Mouse (Mus musculus): ENCODE data around the gene Ptpre. TPM values are rescaled to one million over a fixed set of nuclear protein-coding genes. Genes with fewer than 3 reads are reported as not detected.

The Ptpre gene
- polyA plus RNA-seq, 1 experiment from 2014 or later = 8.8 TPM

DNA sequence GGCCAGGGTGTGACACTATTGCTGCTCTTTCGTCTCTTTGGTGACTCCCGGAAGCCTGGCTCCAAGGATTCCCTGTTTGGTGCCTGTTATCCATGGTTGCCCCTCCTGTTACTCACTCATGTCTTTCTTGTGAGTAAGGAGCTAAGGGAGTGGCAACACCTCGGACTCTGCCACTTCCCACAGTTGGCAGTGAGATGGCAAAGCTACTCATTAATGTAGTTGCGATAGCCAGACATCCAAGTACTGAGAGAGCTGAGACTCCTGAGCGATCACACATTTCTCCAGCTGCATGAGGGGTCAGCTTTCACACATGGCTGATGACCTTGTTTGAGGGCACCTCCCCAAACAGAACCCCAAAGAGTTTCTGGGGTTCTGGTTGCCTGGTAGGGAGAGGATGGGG lies 26.9 kb upstream of the Ptpre start:
- CTCF ChIA-PET = interaction anchor here (1.8 kb wide), 1 partner anchor 121 kb away, joined by 4 read pairs; no protein-coding TSS in a partner anchor
- no peak for DNase-seq (ENCODE audit: low read depth, low spot score)
- TF ChIP-seq CTCF (IDR thresholded peaks at IDR 0.05) = no peak
- ATAC-seq = no peak
- POLR2A ChIA-PET = interaction anchor here (0.6 kb wide), 1 partner anchor 1496 kb away, joined by 3 read pairs; no protein-coding TSS in a partner anchor
- no peaks in the 10 kb centered on the region for H3K27me3 ChIP-seq
- in situ Hi-C loops (cut with MboI; ENCODE audit: low pct_unique_long_range_greater_than_20kb) = no loop called here

DNA sequence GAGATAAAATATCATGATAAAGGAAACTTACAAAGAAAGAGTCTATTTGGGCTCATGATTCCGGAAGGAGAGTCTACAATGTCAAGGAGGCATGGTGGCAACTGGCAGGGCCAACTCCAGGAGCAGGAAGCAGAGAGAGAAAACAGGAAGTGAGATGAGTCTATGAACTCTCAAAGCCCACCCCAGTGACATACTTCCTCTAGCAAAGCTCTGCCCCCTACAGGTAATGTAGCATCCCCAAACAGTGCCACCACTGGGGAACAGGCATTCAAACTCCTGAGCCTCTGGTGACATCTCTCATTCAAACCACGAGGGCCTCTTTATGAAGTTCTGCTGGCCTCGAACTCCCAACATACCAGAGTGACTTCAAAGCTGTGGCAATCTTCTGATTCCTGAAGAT lies 25.6 kb upstream of the Ptpre start:
- ChIA-PET CTCF (interaction anchor here (0.9 kb wide), 1 partner anchor 11 kb away, joined by 3 read pairs; no protein-coding TSS in a partner anchor), POLR2A (no interaction called here)
- in situ Hi-C loops (cut with MboI; ENCODE audit: low pct_unique_long_range_greater_than_20kb) = no loop called here
- H3K27me3 ChIP-seq = no peaks in the 10 kb centered on the region
- DNase-seq (ENCODE audit: low read depth, low spot score) (no peak), ATAC-seq (no peak)
- TF ChIP-seq CTCF (IDR thresholded peaks at IDR 0.05) = no peak

DNA sequence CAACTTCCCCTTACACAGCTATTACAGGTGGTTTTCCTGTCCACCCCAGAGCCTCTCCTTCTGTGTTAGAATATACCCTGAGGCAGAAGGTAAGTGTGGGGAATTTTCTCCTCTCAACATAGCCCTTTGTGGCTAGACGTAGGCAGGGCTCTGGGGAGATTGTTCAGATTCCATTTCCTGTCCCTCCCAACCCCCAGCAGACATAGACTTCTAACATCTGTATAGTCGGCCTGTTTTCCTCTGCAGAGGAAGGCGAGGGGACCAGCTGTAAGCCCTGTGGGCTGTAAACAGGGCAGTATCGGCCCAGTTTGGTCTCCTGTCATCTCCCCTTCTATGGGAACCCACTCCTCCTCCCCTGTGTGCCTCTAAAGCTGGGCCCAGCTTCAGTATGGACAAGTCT lies 20.1 kb upstream of the Ptpre start:
- in situ Hi-C loops (cut with MboI; ENCODE audit: low pct_unique_long_range_greater_than_20kb) = no loop called here
- no peaks in the 10 kb centered on the region for H3K27me3 ChIP-seq
- CTCF ChIA-PET = interaction anchor here (0.6 kb wide), 1 partner anchor 10 kb away, joined by 3 read pairs; no protein-coding TSS in a partner anchor
- no peak for TF ChIP-seq CTCF (IDR thresholded peaks at IDR 0.05)
- POLR2A ChIA-PET = no interaction called here
- DNase-seq (ENCODE audit: low read depth, low spot score) (no peak), ATAC-seq (no peak)

DNA sequence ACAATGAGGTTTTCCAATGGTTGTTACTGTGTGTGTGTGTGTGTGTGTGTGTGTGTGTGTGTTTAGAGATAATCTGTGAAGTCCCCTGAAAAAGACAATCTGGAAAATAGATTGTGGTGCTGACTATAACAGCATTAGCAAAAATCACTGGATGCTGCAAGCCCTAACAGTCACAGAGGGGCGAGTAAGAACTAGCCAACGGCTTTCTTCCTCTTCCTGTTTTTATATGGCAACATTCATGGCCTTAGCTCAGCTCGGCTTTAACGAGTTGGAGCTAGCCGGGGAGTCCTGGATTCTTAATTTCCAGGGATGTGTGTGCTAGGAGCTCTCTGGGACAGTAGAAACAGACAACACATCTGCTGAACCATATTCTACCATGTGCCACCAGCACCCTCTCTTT lies 17.0 kb upstream of the Ptpre start:
- H3K27me3 ChIP-seq = no peaks in the 10 kb centered on the region
- CTCF ChIA-PET = no interaction called here
- DNase-seq (ENCODE audit: low read depth, low spot score) (no peak), ATAC-seq (no peak)
- in situ Hi-C loops (cut with MboI; ENCODE audit: low pct_unique_long_range_greater_than_20kb) = no loop called here
- TF ChIP-seq CTCF (IDR thresholded peaks at IDR 0.05) = no peak
- POLR2A ChIA-PET = no interaction called here

DNA sequence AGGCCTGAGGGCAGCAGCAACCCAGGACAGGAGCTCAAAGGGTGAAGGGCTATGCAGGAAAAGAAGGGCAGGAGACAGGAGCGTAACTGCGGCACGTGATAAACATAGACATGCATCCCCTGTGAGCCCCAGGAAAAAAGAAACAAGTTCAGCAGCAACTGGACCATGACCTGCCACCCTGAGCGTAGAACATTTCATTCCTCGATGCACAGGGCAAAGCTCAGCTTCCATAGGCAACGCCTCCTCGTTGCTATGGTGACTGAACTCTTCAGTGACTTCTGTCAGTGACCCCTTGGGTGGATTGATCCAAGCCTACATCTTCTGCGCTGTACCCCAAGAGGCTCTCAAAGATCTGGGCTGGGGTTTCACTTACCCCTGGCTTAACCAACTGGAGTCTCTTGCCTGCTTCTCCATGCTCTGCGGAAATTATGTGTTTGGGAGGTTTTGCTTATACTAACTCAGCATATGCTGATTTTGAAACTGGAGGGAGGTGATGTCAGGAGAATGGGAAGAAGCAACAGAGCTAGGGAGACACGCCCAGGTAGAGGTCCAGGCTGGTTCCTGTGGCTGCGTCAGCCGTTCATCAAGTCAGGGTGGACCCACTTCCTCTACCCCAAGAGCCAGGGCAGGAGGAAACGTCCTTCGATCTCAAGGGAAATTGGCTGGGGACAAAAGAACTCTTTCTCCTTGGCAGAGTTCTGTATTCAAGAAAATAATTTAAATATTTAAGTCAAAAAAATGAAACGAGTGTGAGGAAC lies 15.3 kb upstream of the Ptpre start:
- no peaks in the 10 kb centered on the region for H3K27me3 ChIP-seq
- CTCF ChIA-PET = interaction anchor here (0.9 to 3.0 kb wide), 2 partner anchors 9 to 11 kb away, joined by 3 to 9 read pairs; no protein-coding TSS in a partner anchor
- DNase-seq (ENCODE audit: low read depth, low spot score) = no peak
- TF ChIP-seq CTCF (IDR thresholded peaks at IDR 0.05) = no peak
- no peak for ATAC-seq
- in situ Hi-C loops (cut with MboI; ENCODE audit: low pct_unique_long_range_greater_than_20kb) = no loop called here
- POLR2A ChIA-PET = no interaction called here

DNA sequence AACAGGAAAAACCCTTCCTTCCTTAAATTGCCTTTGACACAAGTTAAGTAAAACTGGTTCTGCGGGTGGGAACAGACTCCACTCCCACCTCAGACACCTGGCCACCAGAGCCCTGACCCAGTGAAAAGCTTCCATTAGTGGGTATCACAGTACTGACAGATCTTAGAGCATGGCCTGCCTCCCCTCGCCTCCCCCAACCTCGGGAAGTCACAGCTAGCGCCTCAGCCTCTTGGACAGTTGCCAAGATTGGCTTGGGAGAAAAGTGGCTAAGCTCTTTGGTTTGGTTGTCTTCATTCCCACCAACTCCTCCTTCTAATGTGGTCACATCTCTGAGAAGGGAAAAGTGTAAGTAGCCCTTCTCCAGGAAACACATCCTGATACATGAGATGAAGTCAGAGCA lies 13.3 kb upstream of the Ptpre start:
- TF ChIP-seq CTCF (IDR thresholded peaks at IDR 0.05) = no peak
- DNase-seq (ENCODE audit: low read depth, low spot score) (no peak), ATAC-seq (no peak)
- ChIA-PET CTCF (interaction anchor here (2.9 to 3.0 kb wide), 2 partner anchors 11 to 13 kb away, joined by 9 to 11 read pairs; partner anchors contain the start of gene Ptpre), POLR2A (no interaction called here)
- in situ Hi-C loops (cut with MboI; ENCODE audit: low pct_unique_long_range_greater_than_20kb) = no loop called here
- H3K27me3 ChIP-seq = no peaks in the 10 kb centered on the region

DNA sequence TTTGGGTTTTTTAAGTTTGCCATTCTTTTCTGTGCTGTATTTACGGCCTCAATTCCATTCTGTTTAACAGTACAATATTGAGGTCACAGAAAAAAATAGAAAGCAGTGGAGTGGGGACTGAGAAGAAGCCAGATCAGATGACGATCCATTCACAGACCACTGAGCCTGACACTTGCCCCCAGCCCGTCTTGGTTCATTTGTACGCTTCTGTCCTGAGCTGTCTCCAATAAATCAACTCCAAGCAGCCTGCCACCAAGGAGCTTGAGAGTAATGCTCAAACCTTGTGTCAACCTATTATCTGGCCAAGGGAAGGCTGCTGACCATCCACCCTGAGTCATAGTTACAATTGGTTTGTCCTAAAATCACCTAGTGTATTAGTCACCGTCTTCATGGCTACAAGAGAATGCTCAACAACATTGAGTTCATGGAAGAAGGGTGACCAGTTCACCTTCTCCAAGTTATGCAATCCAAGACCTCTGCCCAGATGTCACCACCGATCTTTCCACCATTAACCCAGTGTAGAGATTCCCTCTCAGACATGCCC lies 12.8 kb upstream of the Ptpre start:
- ATAC-seq = peak; percentile 51
- in situ Hi-C loops (cut with MboI; ENCODE audit: low pct_unique_long_range_greater_than_20kb) = no loop called here
- POLR2A ChIA-PET = no interaction called here
- CTCF ChIA-PET = interaction anchor here (2.9 to 3.0 kb wide), 2 partner anchors 11 to 12 kb away, joined by 9 to 11 read pairs; partner anchors contain the start of gene Ptpre
- TF ChIP-seq CTCF (IDR thresholded peaks at IDR 0.05) = no peak
- no peak for DNase-seq (ENCODE audit: low read depth, low spot score)
- H3K27me3 ChIP-seq = no peaks in the 10 kb centered on the region

DNA sequence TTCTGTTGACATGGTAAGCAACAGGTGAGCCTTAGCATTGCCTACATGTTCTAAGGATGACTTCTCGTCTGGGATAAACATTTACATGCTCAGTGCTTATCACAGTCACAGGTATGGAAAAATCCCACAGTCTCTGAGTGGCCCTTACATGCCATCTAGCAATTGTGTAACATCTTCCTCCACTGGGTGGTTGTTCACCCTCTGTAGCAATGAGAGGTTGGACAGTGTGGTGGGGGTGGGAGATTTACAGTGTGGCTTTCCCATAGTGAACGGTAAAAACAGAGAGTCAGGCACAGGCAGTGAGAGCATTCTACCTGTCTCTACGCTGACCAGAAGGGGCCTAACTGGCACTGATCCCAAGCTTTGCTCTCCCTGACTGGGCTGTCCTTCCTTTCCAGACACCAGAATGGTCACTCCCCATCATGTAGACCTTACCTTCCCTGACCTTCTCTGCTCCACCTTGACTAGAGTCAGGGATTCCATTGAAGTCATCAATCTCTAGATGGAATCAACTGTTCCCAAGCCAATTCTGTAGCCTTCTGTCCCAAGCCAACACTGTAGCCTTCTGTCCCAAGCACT lies 10.6 kb upstream of the Ptpre start:
- ChIA-PET POLR2A (no interaction called here), CTCF (no interaction called here)
- no peaks in the 10 kb centered on the region for H3K27me3 ChIP-seq
- ATAC-seq = no peak
- TF ChIP-seq CTCF (IDR thresholded peaks at IDR 0.05) = no peak
- in situ Hi-C loops (cut with MboI; ENCODE audit: low pct_unique_long_range_greater_than_20kb) = no loop called here
- DNase-seq (ENCODE audit: low read depth, low spot score) = no peak

DNA sequence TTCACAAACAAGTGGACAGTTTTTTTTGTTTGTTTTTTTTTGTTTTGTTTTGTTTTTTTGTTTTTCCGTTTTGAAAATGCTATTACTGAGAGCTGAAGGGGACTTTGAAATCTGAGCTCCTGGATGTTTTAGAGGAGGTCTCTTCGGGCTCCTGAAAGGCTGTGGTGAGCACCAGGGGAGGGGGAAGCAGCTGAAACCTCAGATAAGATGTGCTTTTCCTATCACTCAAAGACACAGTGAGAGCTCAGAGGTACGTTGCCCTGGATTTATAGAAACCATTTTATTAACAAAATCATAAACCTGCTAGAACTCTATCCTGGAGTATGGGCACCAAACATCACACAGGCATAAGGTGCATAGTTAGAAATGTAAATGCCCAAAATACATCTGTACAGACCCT lies 10.1 kb upstream of the Ptpre start:
- ChIA-PET CTCF (no interaction called here), POLR2A (no interaction called here)
- no peak for DNase-seq (ENCODE audit: low read depth, low spot score)
- in situ Hi-C loops (cut with MboI; ENCODE audit: low pct_unique_long_range_greater_than_20kb) = no loop called here
- no peaks in the 10 kb centered on the region for H3K27me3 ChIP-seq
- TF ChIP-seq CTCF (IDR thresholded peaks at IDR 0.05) = no peak
- no peak for ATAC-seq

DNA sequence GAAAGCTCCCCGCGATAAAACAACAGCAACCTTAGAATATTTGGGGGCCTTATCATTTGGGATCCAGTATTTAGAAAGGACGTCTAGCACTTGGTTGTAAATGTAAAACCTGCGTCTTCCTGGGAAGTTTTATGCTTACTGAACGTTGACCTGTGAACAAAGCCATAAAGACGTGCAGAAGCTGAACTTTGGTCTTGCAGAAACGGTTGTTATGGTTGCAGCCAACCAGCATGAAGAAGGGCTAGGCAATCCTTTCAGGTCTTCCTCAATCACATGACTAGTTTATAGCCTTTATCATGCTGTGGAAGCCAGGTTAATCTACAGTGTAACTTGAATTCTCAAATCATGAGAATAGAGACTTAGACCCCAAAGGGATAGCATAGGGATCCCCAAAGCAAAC lies 8.8 kb upstream of the Ptpre start, which contains the start of gene Clrn3:
TSS of gene Clrn3 (minus strand) at position 140 of the 400 bp plus-strand sequence.
- in situ Hi-C loops (cut with MboI; ENCODE audit: low pct_unique_long_range_greater_than_20kb) = no loop called here
- no peak for DNase-seq (ENCODE audit: low read depth, low spot score)
- ChIA-PET POLR2A (no interaction called here), CTCF (interaction anchor here (1.2 kb wide), 1 partner anchor 207 kb away, joined by 3 read pairs; no protein-coding TSS in a partner anchor)
- H3K27me3 ChIP-seq = no peaks in the 10 kb centered on the region
- ATAC-seq = no peak
- TF ChIP-seq CTCF (IDR thresholded peaks at IDR 0.05) = no peak

DNA sequence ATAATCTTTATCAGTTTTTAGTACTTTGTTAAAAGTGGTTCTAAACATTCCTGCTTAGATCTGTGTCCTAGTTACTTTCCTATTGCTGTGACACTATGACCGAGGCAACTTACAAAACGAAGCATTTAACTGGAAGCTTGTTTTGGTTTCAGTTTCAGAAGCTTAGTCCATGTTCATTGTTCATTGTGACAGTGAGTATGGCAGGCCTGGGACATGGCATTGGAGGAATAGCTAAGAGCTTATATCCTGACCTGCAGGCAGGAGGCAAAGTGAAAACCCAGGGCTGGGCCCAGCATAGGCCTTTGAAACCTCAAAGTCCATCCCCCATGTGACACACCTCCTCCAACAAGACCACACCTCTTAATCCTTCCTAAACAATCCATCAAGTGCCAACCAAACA lies 8.2 kb upstream of the Ptpre start:
- CTCF ChIA-PET = interaction anchor here (1.2 kb wide), 1 partner anchor 207 kb away, joined by 3 read pairs; no protein-coding TSS in a partner anchor

More for the DNA sequence above, 8.2 kb upstream of the Ptpre start:
- ATAC-seq (no peak), DNase-seq (ENCODE audit: low read depth, low spot score) (no peak)
- in situ Hi-C loops (cut with MboI; ENCODE audit: low pct_unique_long_range_greater_than_20kb) = no loop called here
- H3K27me3 ChIP-seq = no peaks in the 10 kb centered on the region
- no peak for TF ChIP-seq CTCF (IDR thresholded peaks at IDR 0.05)
- POLR2A ChIA-PET = no interaction called here

All from Patski (cell line).